Comparison of ENCODE assay signal across 8 mouse cellular contexts in the genomic region with DNA sequence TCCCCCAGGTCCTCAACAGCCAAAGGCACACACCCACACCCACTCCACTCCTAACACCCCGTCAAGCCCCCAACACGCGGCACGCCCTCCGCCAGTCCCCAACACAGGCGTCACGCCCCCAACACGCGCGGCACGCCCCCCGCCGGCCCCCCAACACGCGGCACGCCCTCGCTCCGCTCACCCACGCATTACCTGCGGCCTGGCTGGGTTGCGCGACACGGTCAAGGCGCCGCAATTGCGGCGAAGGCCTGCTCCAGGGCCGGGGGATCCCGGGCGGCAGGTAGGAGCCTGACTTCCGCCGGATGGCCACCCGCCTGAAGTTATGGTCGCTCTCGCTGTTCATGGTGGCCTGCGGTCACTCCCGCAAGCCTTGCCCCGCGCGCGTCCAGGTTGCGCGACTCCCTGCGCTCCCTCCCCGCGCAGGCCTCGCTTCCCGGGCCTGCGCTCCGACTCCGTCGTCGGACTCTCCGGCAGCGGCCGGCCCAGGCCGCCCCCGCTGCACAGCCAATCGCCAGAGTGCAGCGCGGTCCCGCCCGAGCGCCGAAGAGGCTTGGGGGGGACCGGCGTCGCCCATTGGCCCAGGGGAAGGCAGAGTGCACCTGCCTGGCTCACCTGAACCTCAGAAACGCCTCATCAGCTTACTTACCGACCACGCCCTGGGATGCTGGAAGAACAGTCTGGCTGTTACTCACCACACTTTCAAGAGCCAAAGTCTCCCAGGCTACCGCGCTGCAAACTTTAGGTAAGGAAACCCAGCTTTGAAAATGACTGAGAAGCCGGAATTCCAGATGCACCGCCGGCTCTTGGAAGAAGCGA. TPM values are rescaled to one million over a fixed set of nuclear protein-coding genes. Genes with fewer than 3 reads are reported as not detected.
DNase-seq lines count a peak whose midpoint lies in the region; ATAC-seq and TF ChIP-seq lines count a peak whose summit lies in the region.

No protein-coding gene starts in this region.

- ATAC-seq in forebrain, embryonic 12.5 days (ENCODE audit: low FRiP score): peak; percentile 90
- peak; percentile 85 for ATAC-seq in heart, embryonic 15.5 days (replicated peaks; ENCODE audit: insufficient number of reproducible peaks, insufficient read depth, low FRiP score, low read depth)
- ATAC-seq in liver, postnatal 0 days: peak; percentile 96
- peak; percentile 93 for ATAC-seq in neural tube, embryonic 14.5 days (ENCODE audit: low read depth)

- no peak overlapping the region for H3K27ac ChIP-seq in forebrain, embryonic 12.5 days
- peak overlapping the region; percentile 56 for H3K27ac ChIP-seq in heart, embryonic 15.5 days
- peak overlapping the region; percentile 69 for H3K27ac ChIP-seq in liver, postnatal 0 days (ENCODE audit: low read depth)
- H3K27ac ChIP-seq in neural tube, embryonic 14.5 days (ENCODE audit: low read depth, low read length): no peak overlapping the region

- peak; percentile 14 for DNase-seq in CD4-positive helper T cell, adult 2 months (ENCODE audit: low read depth, low spot score)
- peak; percentile 61 for DNase-seq in brain, embryonic 14.5 days (ENCODE audit: low read depth)
- peak; percentile 84 for DNase-seq in kidney, postnatal 10 days
- DNase-seq in liver, postnatal 0 days: peak; percentile 66
- peak; percentile 8 to 13 for DNase-seq in thymus, postnatal 36 days

- 0 out of 2 replicates have a peak, but pooled peaks cover 6% of the 10 kb centered on the region for H3K4me1 ChIP-seq in forebrain, embryonic 12.5 days
- peaks cover 11% of the 10 kb centered on the region for H3K4me1 ChIP-seq in heart, embryonic 15.5 days (replicated peaks)
- peaks cover 7% of the 10 kb centered on the region for H3K4me1 ChIP-seq in liver, postnatal 0 days (ENCODE audit: insufficient read depth)
- no peaks in the 10 kb centered on the region for H3K4me1 ChIP-seq in neural tube, embryonic 14.5 days (ENCODE audit: control insufficient read depth, insufficient read depth, low read length)

- H3K27me3 ChIP-seq in forebrain, embryonic 12.5 days: peaks cover 13% of the 10 kb centered on the region
- H3K27me3 ChIP-seq in heart, embryonic 15.5 days: no peaks in the 10 kb centered on the region
- H3K27me3 ChIP-seq in liver, postnatal 0 days (ENCODE audit: insufficient read depth, low read length): 0 out of 2 replicates have a peak, but pooled peaks cover 3% of the 10 kb centered on the region
- no peaks in the 10 kb centered on the region for H3K27me3 ChIP-seq in neural tube, embryonic 14.5 days (ENCODE audit: control insufficient read depth, insufficient read depth, low read length)

- no peaks in the 10 kb centered on the region for H3K36me3 ChIP-seq in forebrain, embryonic 12.5 days (replicated peaks)
- no peaks in the 10 kb centered on the region for H3K36me3 ChIP-seq in heart, embryonic 15.5 days
- H3K36me3 ChIP-seq in liver, postnatal 0 days (replicated peaks; ENCODE audit: insufficient read depth, low read length): no peaks in the 10 kb centered on the region
- no peaks in the 10 kb centered on the region for H3K36me3 ChIP-seq in neural tube, embryonic 14.5 days (ENCODE audit: control insufficient read depth, insufficient read depth, low read length)

- peak overlapping the region; percentile 88 for H3K9ac ChIP-seq in forebrain, embryonic 12.5 days
- peak overlapping the region; percentile 77 for H3K9ac ChIP-seq in heart, embryonic 15.5 days
- H3K9ac ChIP-seq in liver, postnatal 0 days (replicated peaks): peak overlapping the region; percentile 71
- H3K9ac ChIP-seq in neural tube, embryonic 14.5 days (replicated peaks; ENCODE audit: low read depth, low read length): peak overlapping the region; percentile 60

- H3K9me3 ChIP-seq in forebrain, embryonic 12.5 days: no peaks in the 10 kb centered on the region
- no peaks in the 10 kb centered on the region for H3K9me3 ChIP-seq in heart, embryonic 15.5 days (replicated peaks)
- H3K9me3 ChIP-seq in liver, postnatal 0 days (ENCODE audit: low read length): no peaks in the 10 kb centered on the region
- H3K9me3 ChIP-seq in neural tube, embryonic 14.5 days (ENCODE audit: control insufficient read depth, low read length): no peaks in the 10 kb centered on the region

- peak overlapping the region; percentile 96 for H3K4me2 ChIP-seq in forebrain, embryonic 12.5 days
- H3K4me2 ChIP-seq in heart, embryonic 15.5 days: peak overlapping the region; percentile 97
- peak overlapping the region; percentile 85 for H3K4me2 ChIP-seq in liver, postnatal 0 days (ENCODE audit: low read depth, low read length)
- peak overlapping the region; percentile 97 for H3K4me2 ChIP-seq in neural tube, embryonic 14.5 days (ENCODE audit: low read depth, low read length)

- TF ChIP-seq CTCF in brain, embryonic 14.5 days (IDR thresholded peaks at IDR 0.05; ENCODE audit: borderline replicate concordance, extremely low read depth, insufficient read depth, insufficient read length): no peak
- no peak for TF ChIP-seq CTCF in liver, postnatal 0 days (IDR thresholded peaks at IDR 0.05; ENCODE audit: low read depth)

- under 1% methylated on average over 77 of the region's 77 CpGs for WGBS in forebrain, embryonic 12.5 days
- 1% methylated on average over 76 of the region's 77 CpGs for WGBS in heart, embryonic 15.5 days
- 1% methylated on average over 66 of the region's 77 CpGs for WGBS in liver, postnatal 0 days (ENCODE audit: insufficient replicate concordance)
- WGBS in neural tube, embryonic 14.5 days: under 1% methylated on average over 71 of the region's 77 CpGs

- 0 out of 2 replicates have a peak, but pooled peaks have one; percentile 8 for TF ChIP-seq POLR2A in brain, embryonic 14.5 days (IDR thresholded peaks at IDR 0.05; ENCODE audit: borderline replicate concordance, extremely low read depth, insufficient read depth, insufficient read length, poor library complexity, severe bottlenecking)

- no peak for TF ChIP-seq EP300 in liver, postnatal 0 days (IDR thresholded peaks at IDR 0.05; ENCODE audit: low read depth)

- peak overlapping the region; percentile 70 for H3K4me3 ChIP-seq in forebrain, embryonic 12.5 days (replicated peaks)
- peak overlapping the region; percentile 81 for H3K4me3 ChIP-seq in heart, embryonic 15.5 days
- peak overlapping the region; percentile 61 for H3K4me3 ChIP-seq in liver, postnatal 0 days (ENCODE audit: low read depth, low read length)
- H3K4me3 ChIP-seq in neural tube, embryonic 14.5 days (ENCODE audit: low read depth, low read length): peak overlapping the region; percentile 54

RNA-seq across cellular contexts. Expression of gene Fgd4, which starts 0.6 kb away (rescaled TPM):
- 13.1 and 15.5 TPM in 2 replicates for polyA plus RNA-seq in brain, embryonic 14.5 days (2012; rRNA removed)
- polyA plus RNA-seq in forebrain, embryonic 12.5 days (2016; fragmentation: Nextera tagmentation; extraction: Ambion mirVana): 27.2 and 27.8 TPM in 2 replicates
- 9.0 and 10.3 TPM in 2 replicates for polyA plus RNA-seq in heart, embryonic 15.5 days (2015; fragmentation: Nextera tagmentation; extraction: Ambion mirVana)
- 1.9 and 2.1 TPM in 2 replicates for polyA plus RNA-seq in liver, postnatal 0 days (2015; fragmentation: Nextera tagmentation; extraction: Ambion mirVana)
- 25.3 and 30.1 TPM in 2 replicates for polyA plus RNA-seq in neural tube, embryonic 14.5 days (2014; fragmentation: Nextera tagmentation; extraction: Ambion mirVana)

Comparison
In these comparisons a context has a peak if more than half of its experiments do, and no peak if none do; other contexts are left out.
1. DNase-seq: peak in every context shown above with its lines; median percentile 84 in kidney, postnatal 10 days; 66 in liver, postnatal 0 days; 61 in brain, embryonic 14.5 days; 14 in CD4-positive helper T cell, adult 2 months; 10 in thymus, postnatal 36 days.
2. H3K27ac ChIP-seq: peak in heart, embryonic 15.5 days (single experiment) and liver, postnatal 0 days (single experiment); none in forebrain, embryonic 12.5 days (single experiment) and neural tube, embryonic 14.5 days (single experiment).
3. Peak in every context shown above with its lines, with median percentiles within 50 percentile points of each other: ATAC-seq, H3K4me2 ChIP-seq, H3K4me3 ChIP-seq and H3K9ac ChIP-seq.